Comparison of ENCODE assay signal across 12 mouse cellular contexts in genomic region chr14:32073901-32074300, GRCm38 (mm10). TPM values are rescaled to one million over a fixed set of nuclear protein-coding genes. Genes with fewer than 3 reads are reported as not detected.
A peak's percentile ranks its signal among the peaks of the same experiment; 100 is the strongest.
DNase-seq lines count a peak whose midpoint lies in the region; ATAC-seq and TF ChIP-seq lines count a peak whose summit lies in the region.
"Had no signal": no experiment of that assay in that cellular context is flagged by ENCODE, and none has a peak within 500 bp of the region (broad histone marks: within the 10 kb centered on the region; RNA-seq: fewer than 3 reads in every experiment).

No protein-coding gene starts in this region.

- no peaks in the 10 kb centered on the region for H3K9me3 ChIP-seq in liver, embryonic 16.5 days (replicated peaks; ENCODE audit: control insufficient read depth, low read length)
- no peaks in the 10 kb centered on the region for H3K9me3 ChIP-seq in liver, embryonic 12.5 days (replicated peaks)

- no peak overlapping the region for H3K4me3 ChIP-seq in gastrocnemius, adult 2 months
- no peak overlapping the region for H3K4me3 ChIP-seq in liver, embryonic 16.5 days (ENCODE audit: low read depth, low read length)
- H3K4me3 ChIP-seq in liver, embryonic 12.5 days, result no peak overlapping the region

- no peak overlapping the region for H3K9ac ChIP-seq in liver, embryonic 16.5 days (ENCODE audit: low read depth, low read length)
- no peak overlapping the region for H3K9ac ChIP-seq in liver, embryonic 12.5 days

- 59% methylated on average over 7 of the region's 7 CpGs for WGBS in liver, embryonic 16.5 days (ENCODE audit: insufficient replicate concordance)
- 65% methylated on average over 7 of the region's 7 CpGs for WGBS in liver, embryonic 12.5 days (ENCODE audit: insufficient replicate concordance)

- DNase-seq in gastrocnemius, adult 2 months, result peak; percentile 77
- no peak for DNase-seq in gastrocnemius, postnatal 4 days (ENCODE audit: low spot score in 2 of 2)
- DNase-seq in cerebellum, postnatal 36 days, result peak; percentile 33 to 38
- peak; percentile 53 to 59 for DNase-seq in kidney, postnatal 36 days
- DNase-seq in spleen, adult 18-20 months, result no peak
- DNase-seq in layer of hippocampus, postnatal 10 days (ENCODE audit: low spot score in 2 of 2), result no peak
- DNase-seq: right cerebral cortex, postnatal 4 days; thymus, postnatal 14 days had no signal

- H3K36me3 ChIP-seq in liver, embryonic 16.5 days (ENCODE audit: control insufficient read depth, insufficient read depth), result no peaks in the 10 kb centered on the region
- H3K36me3 ChIP-seq in liver, embryonic 12.5 days, result no peaks in the 10 kb centered on the region

- peak overlapping the region; percentile 89 for H3K27ac ChIP-seq in gastrocnemius, adult 2 months
- H3K27ac ChIP-seq in liver, embryonic 16.5 days (ENCODE audit: low read length), result no peak overlapping the region
- H3K27ac ChIP-seq in liver, embryonic 12.5 days, result no peak overlapping the region

- TF ChIP-seq CTCF in gastrocnemius, adult 2 months (IDR thresholded peaks at IDR 0.05), result no peak

- ATAC-seq in liver, embryonic 16.5 days (ENCODE audit: low read depth), result 0 out of 2 replicates have a peak, but pooled peaks have one; percentile 11
- ATAC-seq in liver, embryonic 12.5 days, result no peak

- no peaks in the 10 kb centered on the region for H3K27me3 ChIP-seq in liver, embryonic 16.5 days (ENCODE audit: control insufficient read depth, insufficient read depth, low read depth, low read length)
- H3K27me3 ChIP-seq in liver, embryonic 12.5 days (replicated peaks), result no peaks in the 10 kb centered on the region

- H3K4me2 ChIP-seq in liver, embryonic 16.5 days (ENCODE audit: low read depth, low read length), result no peak overlapping the region
- H3K4me2 ChIP-seq in liver, embryonic 12.5 days, result no peak overlapping the region
- H3K4me2 ChIP-seq: liver, embryonic 11.5 days had no signal

- intact Hi-C loops in gastrocnemius, adult 2 months (cut with DNase I), result no loop called here

- H3K4me1 ChIP-seq in liver, embryonic 16.5 days (ENCODE audit: control insufficient read depth, low read depth, low read length), result no peaks in the 10 kb centered on the region; the same call in 1 of the 2 replicates
- H3K4me1 ChIP-seq in liver, embryonic 12.5 days, result peaks cover 21% of the 10 kb centered on the region

RNA-seq across cellular contexts. Expression of gene Oxnad1, which starts 11.3 kb away (rescaled TPM):
- 10 to 100 TPM; 17.4 to 29.0 TPM for total RNA-seq in gastrocnemius, adult 2 months (2021)
- 10 to 100 TPM; 16.4 to 18.5 TPM for total RNA-seq in gastrocnemius, postnatal 4 days (2021)
- 13.0 and 16.9 TPM in 2 replicates for polyA plus RNA-seq in liver, embryonic 16.5 days (2015; fragmentation: Nextera tagmentation; extraction: Ambion mirVana)
- 18.9 and 21.8 TPM in 2 replicates for polyA plus RNA-seq in liver, embryonic 12.5 days (2016; fragmentation: Nextera tagmentation; extraction: Ambion mirVana)
- total RNA-seq in layer of hippocampus, postnatal 10 days (2021), result 10 to 100 TPM; 19.0 to 20.3 TPM

RNA-seq across cellular contexts. Expression of gene Dph3, which starts 11.6 kb away (rescaled TPM):
- 100 to 1,000 TPM; 110 to 122 TPM for total RNA-seq in gastrocnemius, adult 2 months (2021)
- 10 to 100 TPM; 55.3 to 60.2 TPM for total RNA-seq in gastrocnemius, postnatal 4 days (2021)
- 48.0 and 60.6 TPM in 2 replicates for polyA plus RNA-seq in liver, embryonic 16.5 days (2015; fragmentation: Nextera tagmentation; extraction: Ambion mirVana)
- 107 and 117 TPM in 2 replicates for polyA plus RNA-seq in liver, embryonic 12.5 days (2016; fragmentation: Nextera tagmentation; extraction: Ambion mirVana)
- total RNA-seq in layer of hippocampus, postnatal 10 days (2021), result 10 to 100 TPM; 33.7 to 38.4 TPM

RNA-seq across cellular contexts. Expression of gene Galnt15, which starts 45.1 kb away (rescaled TPM):
- 10 to 100 TPM in 1 of 2 experiments, 1 to 10 TPM in 1; 3.8 to 10.4 TPM for total RNA-seq in gastrocnemius, adult 2 months (2021)
- 1 to 10 TPM; 4.4 to 5.5 TPM for total RNA-seq in gastrocnemius, postnatal 4 days (2021)
- 0.01 TPM in 1 of 2 replicates, not detected in the other for polyA plus RNA-seq in liver, embryonic 16.5 days (2015; fragmentation: Nextera tagmentation; extraction: Ambion mirVana)
- 0.02 TPM in 1 of 2 replicates, not detected in the other for polyA plus RNA-seq in liver, embryonic 12.5 days (2016; fragmentation: Nextera tagmentation; extraction: Ambion mirVana)
- total RNA-seq in layer of hippocampus, postnatal 10 days (2021), result 1 to 10 TPM; 1.7 to 2.2 TPM
- total RNA-seq: granulocyte monocyte progenitor cell, adult 5-6 weeks had no signal
- polyA plus RNA-seq: liver, embryonic 11.5 days had no signal

Comparison
In these comparisons a context has a peak if more than half of its experiments do, and no peak if none do; other contexts are left out.
1. DNase-seq: peak in gastrocnemius, adult 2 months (single experiment), cerebellum, postnatal 36 days (2 of 2) and kidney, postnatal 36 days (2 of 2); none in gastrocnemius, postnatal 4 days (0 of 2), spleen, adult 18-20 months (0 of 2) and layer of hippocampus, postnatal 10 days (0 of 2).